Mouse (Mus musculus): ENCODE measurements at regions not wholly inside any gene's neighbourhood (a gene's known extent, or its start where the extent isn't known, plus 50 kb on each side); places are given as distances from the start of the nearest gene placed in this dataset.
"Not testable (repeated sequence)": the region's sequence is repeated elsewhere in the genome, so short reads cannot be mapped to it uniquely, and the experiment has no call there.

GRCm38 (mm10) chr8:24386462-24386861 is 339.2 kb downstream of the Adam3 start:
- DNase-seq (ENCODE audit: extremely low spot score in 1 of 2, low spot score in 1 of 2): peak; percentile 69 to 96

DNA sequence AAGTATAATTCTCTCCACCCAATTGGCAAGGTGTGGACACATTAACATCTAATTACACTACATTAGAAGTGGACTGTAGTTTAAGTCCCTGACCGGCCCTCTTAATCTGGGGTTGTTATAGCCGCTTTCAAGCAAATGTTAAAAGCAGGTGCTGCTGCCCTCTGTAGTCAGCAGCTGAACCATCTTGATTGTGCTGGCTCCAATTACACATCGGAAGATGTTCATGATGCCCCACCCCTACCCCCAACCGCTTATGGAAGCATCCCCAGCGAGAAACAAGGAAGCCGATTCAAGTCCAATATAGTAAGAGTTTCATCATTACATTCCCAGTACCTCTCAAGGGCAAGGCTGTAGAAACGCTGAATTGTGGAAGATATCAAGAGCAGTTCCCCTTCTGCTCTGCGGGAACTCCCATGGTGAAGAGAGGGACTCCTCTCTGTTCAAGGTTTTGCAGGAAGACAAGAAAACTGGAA is 341.7 kb downstream of the Adam3 start:
- no peak for DNase-seq (ENCODE audit: extremely low spot score in 1 of 2, low spot score in 1 of 2)

DNA sequence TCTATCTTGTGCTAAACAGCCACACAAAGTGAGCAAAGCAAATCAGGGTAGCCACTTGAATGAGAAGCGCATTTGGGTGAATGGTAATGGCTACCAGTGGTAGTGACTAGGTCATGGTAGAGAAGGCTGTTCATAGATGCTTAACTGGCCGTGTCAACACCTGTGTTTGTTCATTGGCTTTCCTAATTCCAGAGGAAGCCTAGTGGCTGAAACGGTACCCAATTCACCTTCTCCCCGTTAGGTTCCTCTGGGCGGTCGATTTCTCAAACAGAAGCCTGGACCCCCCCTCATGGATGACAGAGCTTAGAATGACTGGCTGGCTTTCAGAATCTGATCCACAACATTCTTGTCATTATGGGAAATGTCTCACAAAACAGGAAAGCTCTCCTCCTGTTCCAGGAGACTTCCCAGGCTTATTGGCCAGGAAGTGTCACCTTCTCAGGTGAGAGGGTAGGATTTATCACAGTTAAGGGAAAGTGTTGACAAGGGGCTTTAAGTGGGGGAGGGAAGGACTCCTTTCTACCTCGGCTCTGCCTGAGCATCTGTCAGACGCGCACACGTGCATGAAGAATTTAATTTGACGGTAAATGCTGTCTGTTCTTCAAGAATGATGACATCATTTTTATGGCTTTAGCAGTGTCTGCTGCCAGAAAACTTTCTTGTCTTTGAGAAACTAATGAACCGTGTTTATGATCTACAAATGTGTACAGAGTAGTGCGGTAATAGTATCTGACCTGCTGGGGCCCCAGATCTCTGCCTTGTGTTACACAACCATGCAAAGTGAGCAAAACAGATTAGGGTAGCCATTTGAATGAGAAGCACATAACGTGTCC is 342.3 kb downstream of the Adam3 start:
- no peak for DNase-seq (ENCODE audit: extremely low spot score in 1 of 2, low spot score in 1 of 2)

DNA sequence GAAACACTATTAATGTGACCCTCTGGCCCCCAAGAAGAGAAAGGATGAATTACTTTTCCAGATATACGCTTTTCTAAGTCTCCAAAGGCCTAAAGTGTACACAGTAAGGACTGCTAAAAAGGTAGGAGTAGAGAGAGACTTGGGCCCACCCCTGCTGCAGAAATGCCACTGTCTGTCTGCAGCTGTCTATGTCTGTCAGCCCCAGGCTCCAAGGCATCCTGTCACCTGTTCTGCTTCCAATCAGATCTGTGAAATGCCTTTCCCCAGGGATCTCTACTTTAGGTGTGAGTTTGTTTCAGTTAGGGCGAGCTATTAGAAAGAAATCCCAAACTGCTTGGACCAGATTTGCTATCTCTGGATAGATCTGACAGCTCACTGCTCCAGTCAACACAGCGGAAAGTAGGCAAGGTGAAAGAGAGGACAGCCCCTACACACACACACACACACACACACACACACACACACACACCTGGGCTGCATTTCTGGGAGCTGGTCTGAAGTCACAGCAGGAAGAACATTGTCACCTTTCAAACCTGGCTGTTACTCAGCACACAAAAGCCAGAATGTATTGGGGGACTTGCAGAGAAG is 343.9 kb downstream of the Adam3 start:
- DNase-seq (ENCODE audit: extremely low spot score in 1 of 2, low spot score in 1 of 2): no peak

DNA sequence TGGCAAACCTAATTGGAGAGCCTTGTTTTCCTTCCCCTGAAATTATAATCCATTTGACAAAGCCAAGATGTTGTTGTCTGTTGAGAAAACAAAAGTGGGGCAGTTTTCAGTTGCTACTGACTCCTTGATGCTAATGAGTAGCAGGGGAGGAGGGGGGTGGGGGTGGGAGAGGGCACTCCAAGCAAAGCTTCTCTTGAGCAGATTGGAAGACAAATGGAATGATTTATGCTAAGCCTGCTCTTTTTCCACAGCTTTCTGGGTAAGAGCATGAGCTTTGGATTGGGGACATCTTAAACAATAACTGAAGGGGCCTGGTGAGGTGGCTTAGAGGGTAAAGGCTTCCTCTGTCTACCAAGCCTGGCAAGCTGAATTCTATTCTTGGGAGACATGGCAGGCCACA is 347.6 kb downstream of the Adam3 start:
- no peak for DNase-seq (ENCODE audit: extremely low spot score in 1 of 2, low spot score in 1 of 2)

DNA sequence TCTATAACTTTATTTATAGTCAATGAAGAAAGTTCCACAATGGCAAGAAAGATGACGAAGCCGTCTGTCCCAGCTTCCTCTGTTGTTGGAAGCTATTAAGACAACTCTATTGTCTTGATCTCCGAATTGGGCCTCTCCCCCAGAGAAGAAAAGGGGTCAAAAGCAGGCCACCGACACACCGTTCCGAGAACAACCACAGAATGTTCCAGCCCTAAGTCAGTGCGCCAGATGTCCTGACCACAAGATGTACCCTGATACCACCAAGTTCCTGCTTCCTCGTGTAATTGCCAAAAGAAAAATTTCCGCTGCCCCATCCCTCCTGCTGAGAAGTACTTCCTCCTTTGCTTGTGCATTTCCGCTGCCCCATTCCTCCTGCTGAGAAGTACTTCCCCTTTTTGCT is 348.8 kb downstream of the Adam3 start:
- DNase-seq (ENCODE audit: extremely low spot score in 1 of 2, low spot score in 1 of 2): not testable (repeated sequence)

GRCm38 (mm10) chr8:24374503-24374902 is 351.1 kb downstream of the Adam3 start:
- DNase-seq (ENCODE audit: extremely low spot score in 1 of 2, low spot score in 1 of 2): no peak

- no peak for DNase-seq (ENCODE audit: extremely low spot score in 1 of 2, low spot score in 1 of 2)
These were observed 353.6 kb downstream of the Adam3 start for GRCm38 (mm10) chr8:24372068-24372467.

- DNase-seq (ENCODE audit: extremely low spot score in 1 of 2, low spot score in 1 of 2): no peak
These were observed 359.7 kb downstream of the Adam3 start for GRCm38 (mm10) chr8:24366000-24366399.

- no peak for DNase-seq (ENCODE audit: extremely low spot score in 1 of 2, low spot score in 1 of 2)
These were observed 361.0 kb downstream of the Adam3 start for GRCm38 (mm10) chr8:24364685-24365084.

DNA sequence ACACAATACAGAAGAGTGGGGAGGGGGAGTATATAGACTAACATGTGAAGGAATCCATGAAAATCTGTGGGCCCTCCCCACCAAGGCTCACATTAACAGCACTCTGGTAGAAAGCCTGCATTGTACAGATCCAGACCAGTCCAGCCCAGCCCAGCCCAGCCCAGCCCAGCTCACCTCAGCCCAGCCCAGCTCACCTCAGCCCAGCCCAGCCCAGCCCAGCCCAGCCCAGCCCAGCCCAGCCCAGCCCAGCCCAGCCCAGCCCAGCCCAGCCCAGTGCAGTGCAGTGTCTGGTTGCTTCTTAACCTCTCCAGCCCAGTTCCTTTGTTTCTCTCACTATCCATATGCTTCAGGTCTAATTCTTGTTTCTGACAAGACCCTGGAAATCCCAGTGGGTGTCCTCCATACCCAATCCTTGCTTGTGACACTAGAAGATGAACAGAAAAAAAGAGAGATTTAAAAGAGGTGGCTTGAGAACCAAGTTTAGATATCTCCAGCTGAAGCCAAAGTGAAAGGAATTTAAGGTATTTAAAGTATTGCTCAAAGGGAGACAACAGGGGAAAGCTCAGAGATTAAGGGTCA is 366.5 kb downstream of the Adam3 start:
- DNase-seq (ENCODE audit: extremely low spot score in 1 of 2, low spot score in 1 of 2): no peak

- no peak for DNase-seq (ENCODE audit: extremely low spot score in 1 of 2, low spot score in 1 of 2)
These were observed 370.5 kb downstream of the Adam3 start for GRCm38 (mm10) chr8:24355146-24355545.

- no peak for DNase-seq (ENCODE audit: extremely low spot score in 1 of 2, low spot score in 1 of 2)
These were observed 371.8 kb downstream of the Adam3 start for GRCm38 (mm10) chr8:24353842-24354241.

DNA sequence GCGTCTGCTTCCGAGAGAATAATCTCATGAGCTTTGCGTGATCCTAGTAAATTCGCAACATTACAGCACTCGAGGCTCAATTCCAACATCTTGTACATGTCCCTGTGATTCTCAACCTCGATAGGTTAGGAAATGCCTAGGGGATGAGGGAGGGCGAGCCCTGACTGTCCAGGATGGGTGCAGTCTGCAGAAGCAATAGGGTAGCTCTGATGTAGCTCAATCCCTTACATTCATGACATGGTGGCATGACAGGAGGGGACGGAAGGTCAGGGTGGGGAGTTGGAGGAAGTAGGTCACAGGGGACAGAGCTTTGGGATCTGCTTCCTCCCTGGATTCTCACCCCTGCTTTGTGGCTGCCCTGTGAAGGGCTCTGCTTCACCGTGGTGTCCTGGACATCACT is 373.3 kb downstream of the Adam3 start:
- no peak for DNase-seq (ENCODE audit: extremely low spot score in 1 of 2, low spot score in 1 of 2)

- no peak for DNase-seq (ENCODE audit: extremely low spot score in 1 of 2, low spot score in 1 of 2)
These were observed 373.9 kb downstream of the Adam3 start for GRCm38 (mm10) chr8:24351760-24352159.

GRCm38 (mm10) chr8:24346390-24347113 is 379.1 kb downstream of the Adam3 start:
- no peak for DNase-seq (ENCODE audit: extremely low spot score in 1 of 2, low spot score in 1 of 2)

DNA sequence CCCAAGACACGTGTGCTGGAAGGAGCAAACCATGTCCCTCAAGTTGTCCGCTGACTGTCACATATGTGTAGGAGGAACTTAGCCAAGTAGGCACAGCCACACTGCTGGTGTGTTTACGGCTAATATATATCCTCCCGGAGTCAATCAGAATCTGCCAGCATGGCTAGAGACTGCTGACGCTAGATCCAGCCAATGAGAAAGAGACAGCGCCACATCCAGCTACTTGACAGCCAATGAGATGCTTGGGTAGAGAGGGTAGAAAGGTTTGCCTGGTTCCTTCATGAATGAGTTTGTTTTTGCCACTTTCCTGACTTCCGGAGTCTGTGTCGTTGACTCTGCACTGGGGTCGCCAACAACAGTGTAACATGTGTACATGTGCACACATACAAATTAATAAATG is 387.0 kb downstream of the Adam3 start:
- no peak for DNase-seq (ENCODE audit: extremely low spot score in 1 of 2, low spot score in 1 of 2)

DNA sequence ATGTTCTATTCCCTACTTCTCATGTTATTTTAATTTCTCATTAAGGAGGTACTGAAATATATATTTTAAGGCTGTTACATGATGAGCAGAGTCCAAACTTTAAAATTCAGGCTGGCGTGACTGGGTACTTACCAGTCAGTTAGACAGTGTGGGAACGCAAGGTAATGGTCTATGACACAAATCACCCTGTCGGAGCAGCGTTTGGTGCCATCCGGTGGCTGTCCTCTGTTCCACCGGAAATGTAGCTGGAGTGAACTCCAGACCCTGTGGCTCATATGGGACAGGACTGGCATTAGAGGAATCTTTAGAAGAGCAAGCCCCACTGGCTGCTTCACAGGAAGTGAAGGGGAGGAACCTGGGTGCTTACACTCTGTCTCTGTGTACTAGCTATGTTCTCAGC is 388.0 kb downstream of the Adam3 start:
- DNase-seq (ENCODE audit: extremely low spot score in 1 of 2, low spot score in 1 of 2): peak in 1 of 2 experiments; percentile 23

GRCm38 (mm10) chr8:24335709-24336108 is 389.9 kb downstream of the Adam3 start:
- DNase-seq (ENCODE audit: extremely low spot score in 1 of 2, low spot score in 1 of 2): no peak

GRCm38 (mm10) chr8:24333705-24334104 is 391.9 kb downstream of the Adam3 start:
- no peak for DNase-seq (ENCODE audit: extremely low spot score in 1 of 2, low spot score in 1 of 2)

- DNase-seq (ENCODE audit: extremely low spot score in 1 of 2, low spot score in 1 of 2): no peak
These were observed 414.8 kb downstream of the Adam3 start for GRCm38 (mm10) chr8:24310893-24311292.

All from layer of hippocampus, postnatal 25 days (tissue).